Mouse (Mus musculus): ENCODE data around the gene Metap1d. TPM values are rescaled to one million over a fixed set of nuclear protein-coding genes. Genes with fewer than 3 reads are reported as not detected.

The Metap1d gene
- polyA plus RNA-seq, 1 experiment from 2014 or later = 13.5 TPM

DNA sequence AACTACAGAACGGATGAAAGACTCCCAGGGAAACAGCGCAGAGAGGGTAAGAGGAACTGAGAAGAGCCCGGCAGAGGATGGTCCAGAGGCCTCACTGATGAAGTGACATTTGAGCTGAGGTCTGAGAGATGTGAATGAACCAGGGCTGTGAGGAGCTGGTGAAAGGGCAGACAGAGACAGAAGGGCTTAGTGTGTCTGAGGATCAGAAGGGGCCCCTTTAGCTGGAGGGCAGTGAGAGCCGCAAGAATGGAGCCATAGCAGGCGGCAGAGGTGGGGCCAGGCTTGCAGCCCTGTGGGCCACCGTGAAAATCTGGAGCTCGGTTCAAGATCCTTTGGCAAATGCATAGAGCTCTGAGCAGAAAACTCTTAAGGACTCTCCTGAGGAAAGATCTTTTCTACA is 26.8 kb downstream of the Metap1d start:
- H3K27ac ChIP-seq (ENCODE audit: low read depth, low read length) = no peak overlapping the region
- WGBS = 48% methylated on average over 7 of the region's 7 CpGs
- TF ChIP-seq CTCF (IDR thresholded peaks at IDR 0.05; ENCODE audit: low read depth) = no peak
- no peaks in the 10 kb centered on the region for H3K4me1 ChIP-seq (replicated peaks; ENCODE audit: control insufficient read depth, insufficient read depth, low read length)
- H3K4me2 ChIP-seq (replicated peaks; ENCODE audit: low read depth) = no peak overlapping the region
- H3K4me3 ChIP-seq (ENCODE audit: low read depth, low read length) = no peak overlapping the region
- ATAC-seq = no peak
- no peak overlapping the region for H3K9ac ChIP-seq (ENCODE audit: low read depth, low read length)
- no peaks in the 10 kb centered on the region for H3K9me3 ChIP-seq (ENCODE audit: control insufficient read depth)
- no peaks in the 10 kb centered on the region for H3K36me3 ChIP-seq (ENCODE audit: control insufficient read depth, insufficient read depth)
- no peaks in the 10 kb centered on the region for H3K27me3 ChIP-seq (replicated peaks; ENCODE audit: control insufficient read depth, insufficient read depth, low read length)

DNA sequence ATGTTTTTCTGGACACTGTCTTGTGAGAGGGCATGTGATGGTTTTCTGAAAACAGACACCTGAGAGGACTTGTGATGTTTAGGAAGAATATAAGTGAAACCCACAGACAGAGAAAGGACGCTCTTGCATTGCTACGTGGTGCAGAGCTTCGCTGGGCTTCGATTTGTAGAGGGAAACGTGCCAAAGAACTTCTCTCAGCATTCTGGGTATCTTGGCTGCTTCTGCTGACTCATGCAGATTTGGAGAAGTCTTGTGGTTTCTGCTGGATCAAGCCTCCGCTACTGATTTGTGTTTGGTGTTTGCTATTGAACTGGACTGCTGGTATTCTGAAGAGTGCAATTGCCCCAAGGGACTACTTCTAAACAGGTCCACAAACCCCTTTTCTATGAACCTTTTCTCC is 28.7 kb downstream of the Metap1d start:
- Histone ChIP-seq H3K9ac (ENCODE audit: low read depth, low read length) (no peak overlapping the region), H3K27me3 (replicated peaks; ENCODE audit: control insufficient read depth, insufficient read depth, low read length) (no peaks in the 10 kb centered on the region), H3K9me3 (ENCODE audit: control insufficient read depth) (no peaks in the 10 kb centered on the region), H3K4me2 (replicated peaks; ENCODE audit: low read depth) (no peak overlapping the region), H3K27ac (ENCODE audit: low read depth, low read length) (no peak overlapping the region), H3K4me1 (replicated peaks; ENCODE audit: control insufficient read depth, insufficient read depth, low read length) (no peaks in the 10 kb centered on the region), H3K36me3 (ENCODE audit: control insufficient read depth, insufficient read depth) (no peaks in the 10 kb centered on the region), H3K4me3 (ENCODE audit: low read depth, low read length) (no peak overlapping the region)
- no peak for ATAC-seq
- WGBS = 86% methylated on average over 6 of the region's 6 CpGs
- TF ChIP-seq CTCF (IDR thresholded peaks at IDR 0.05; ENCODE audit: low read depth) = no peak

DNA sequence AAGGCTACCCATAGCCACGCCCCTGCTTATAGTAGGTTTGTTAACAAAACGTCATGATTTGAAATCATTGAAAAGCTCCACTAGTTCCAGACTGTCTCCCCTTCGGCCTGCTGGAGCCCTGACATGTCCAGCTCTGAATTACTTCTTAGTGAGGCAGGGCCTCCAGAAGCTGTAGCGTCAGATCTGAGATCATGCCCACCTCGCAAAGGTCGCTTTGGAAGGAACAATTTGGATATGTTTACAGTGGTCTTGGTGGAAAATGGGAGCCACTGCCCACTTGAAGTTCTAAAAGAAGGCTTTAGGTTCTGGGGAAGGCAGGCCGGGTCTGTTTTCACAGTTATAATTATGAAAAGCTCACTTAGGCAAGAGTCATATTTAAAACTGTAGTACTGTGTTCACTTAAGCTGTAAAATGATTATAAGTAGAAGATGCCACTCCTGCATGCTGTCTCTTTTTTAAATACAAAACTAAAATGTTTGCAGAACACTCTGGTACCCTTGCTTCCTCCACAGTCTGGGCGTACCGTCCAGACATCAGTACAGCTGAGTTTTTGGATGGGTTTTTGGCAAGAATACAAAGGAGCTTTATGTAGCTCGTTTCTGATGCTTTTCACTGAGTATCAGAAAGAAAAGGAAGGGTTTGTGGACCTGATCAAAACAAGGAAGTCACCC is 30.1 kb downstream of the Metap1d start:
- Histone ChIP-seq H3K4me1 (replicated peaks; ENCODE audit: control insufficient read depth, insufficient read depth, low read length) (no peaks in the 10 kb centered on the region), H3K9ac (ENCODE audit: low read depth, low read length) (no peak overlapping the region), H3K27me3 (replicated peaks; ENCODE audit: control insufficient read depth, insufficient read depth, low read length) (no peaks in the 10 kb centered on the region), H3K27ac (ENCODE audit: low read depth, low read length) (no peak overlapping the region), H3K4me3 (ENCODE audit: low read depth, low read length) (no peak overlapping the region), H3K9me3 (ENCODE audit: control insufficient read depth) (no peaks in the 10 kb centered on the region), H3K36me3 (ENCODE audit: control insufficient read depth, insufficient read depth) (no peaks in the 10 kb centered on the region), H3K4me2 (replicated peaks; ENCODE audit: low read depth) (no peak overlapping the region)
- ATAC-seq = no peak
- 71% methylated on average over 10 of the region's 10 CpGs for WGBS
- TF ChIP-seq CTCF (IDR thresholded peaks at IDR 0.05; ENCODE audit: low read depth) = no peak

DNA sequence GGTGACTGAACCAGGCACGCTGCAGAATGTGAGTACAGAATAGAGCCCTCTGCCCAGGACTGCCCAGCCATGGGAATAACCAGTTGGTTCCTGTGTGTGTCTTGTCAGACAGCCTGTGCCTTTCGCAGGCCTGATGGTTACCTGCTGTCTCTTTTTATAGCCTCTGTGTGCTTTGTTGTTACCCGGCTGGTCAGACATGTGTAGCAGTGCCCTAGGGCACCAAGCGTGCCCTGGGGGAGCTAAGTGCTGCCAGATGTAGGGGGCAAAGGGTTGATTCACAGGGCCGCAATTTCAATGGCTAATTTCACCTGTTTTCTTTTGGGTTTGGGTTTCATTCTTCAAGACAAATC is 30.6 kb downstream of the Metap1d start:
- H3K36me3 ChIP-seq (ENCODE audit: control insufficient read depth, insufficient read depth) = no peaks in the 10 kb centered on the region
- H3K9ac ChIP-seq (ENCODE audit: low read depth, low read length) = no peak overlapping the region
- no peak for ATAC-seq
- 70% methylated on average over 5 of the region's 5 CpGs for WGBS
- no peaks in the 10 kb centered on the region for H3K27me3 ChIP-seq (replicated peaks; ENCODE audit: control insufficient read depth, insufficient read depth, low read length)
- no peaks in the 10 kb centered on the region for H3K9me3 ChIP-seq (ENCODE audit: control insufficient read depth)
- H3K4me3 ChIP-seq (ENCODE audit: low read depth, low read length) = no peak overlapping the region
- TF ChIP-seq CTCF (IDR thresholded peaks at IDR 0.05; ENCODE audit: low read depth) = no peak
- no peaks in the 10 kb centered on the region for H3K4me1 ChIP-seq (replicated peaks; ENCODE audit: control insufficient read depth, insufficient read depth, low read length)
- H3K4me2 ChIP-seq (replicated peaks; ENCODE audit: low read depth) = no peak overlapping the region
- H3K27ac ChIP-seq (ENCODE audit: low read depth, low read length) = no peak overlapping the region

DNA sequence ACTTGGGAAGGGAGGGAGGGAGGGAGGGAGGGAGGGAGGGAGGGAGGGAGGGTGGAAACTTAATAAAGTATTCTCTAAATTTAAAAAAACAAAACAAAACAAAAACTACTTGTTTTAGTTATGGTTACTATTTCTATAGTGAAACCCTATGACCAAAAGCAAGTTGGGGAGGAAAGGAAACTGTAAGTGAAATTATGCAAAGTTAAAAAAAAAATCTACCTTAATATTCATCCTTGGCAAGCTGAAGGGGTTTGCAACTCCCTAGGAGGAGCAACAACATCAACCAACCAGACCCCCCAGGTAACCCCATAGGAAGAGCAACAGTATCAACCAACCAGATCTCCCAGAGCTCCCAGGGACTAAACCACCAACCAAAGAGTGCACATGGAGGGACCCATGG is 38.2 kb downstream of the Metap1d start:
- no peak for ATAC-seq
- no peak overlapping the region for H3K27ac ChIP-seq (ENCODE audit: low read depth, low read length)
- no peaks in the 10 kb centered on the region for H3K36me3 ChIP-seq (ENCODE audit: control insufficient read depth, insufficient read depth)
- no peak overlapping the region for H3K4me2 ChIP-seq (replicated peaks; ENCODE audit: low read depth)
- no peak for TF ChIP-seq CTCF (IDR thresholded peaks at IDR 0.05; ENCODE audit: low read depth)
- H3K4me1 ChIP-seq (replicated peaks; ENCODE audit: control insufficient read depth, insufficient read depth, low read length) = no peaks in the 10 kb centered on the region
- no peaks in the 10 kb centered on the region for H3K9me3 ChIP-seq (ENCODE audit: control insufficient read depth)
- no peak overlapping the region for H3K4me3 ChIP-seq (ENCODE audit: low read depth, low read length)
- no peaks in the 10 kb centered on the region for H3K27me3 ChIP-seq (replicated peaks; ENCODE audit: control insufficient read depth, insufficient read depth, low read length)
- no peak overlapping the region for H3K9ac ChIP-seq (ENCODE audit: low read depth, low read length)

DNA sequence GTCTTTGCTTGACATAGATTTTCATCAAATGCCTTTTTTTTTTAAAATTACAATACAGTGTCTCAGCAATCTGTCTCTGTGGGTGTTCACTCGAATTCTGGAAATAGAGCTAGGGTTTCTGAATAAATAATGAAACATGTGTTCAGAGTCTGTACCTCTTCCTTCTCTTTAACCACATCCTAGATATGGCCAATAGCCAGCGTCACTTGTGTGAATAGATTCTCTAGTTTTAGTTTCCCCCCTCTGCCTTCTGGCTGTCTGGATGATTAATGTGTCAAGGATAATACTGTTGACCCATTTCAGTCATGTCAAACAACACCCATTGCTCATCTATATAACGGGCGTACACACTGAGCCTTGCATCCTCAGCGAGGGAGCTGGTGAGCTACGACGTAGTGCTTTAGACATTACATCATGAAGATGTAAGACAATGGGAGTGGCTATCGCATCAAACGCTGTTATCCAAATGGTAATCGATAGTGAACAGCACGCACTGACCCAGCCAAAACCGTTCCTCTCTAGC is 40.1 kb downstream of the Metap1d start:
- no peak for ATAC-seq
- no peaks in the 10 kb centered on the region for H3K36me3 ChIP-seq (ENCODE audit: control insufficient read depth, insufficient read depth)
- no peak for TF ChIP-seq CTCF (IDR thresholded peaks at IDR 0.05; ENCODE audit: low read depth)
- H3K27me3 ChIP-seq (replicated peaks; ENCODE audit: control insufficient read depth, insufficient read depth, low read length) = no peaks in the 10 kb centered on the region
- H3K4me1 ChIP-seq (replicated peaks; ENCODE audit: control insufficient read depth, insufficient read depth, low read length) = no peaks in the 10 kb centered on the region
- WGBS = 73% methylated on average over 12 of the region's 12 CpGs
- H3K27ac ChIP-seq (ENCODE audit: low read depth, low read length) = no peak overlapping the region
- no peak overlapping the region for H3K9ac ChIP-seq (ENCODE audit: low read depth, low read length)
- no peak overlapping the region for H3K4me2 ChIP-seq (replicated peaks; ENCODE audit: low read depth)
- H3K4me3 ChIP-seq (ENCODE audit: low read depth, low read length) = no peak overlapping the region
- H3K9me3 ChIP-seq (ENCODE audit: control insufficient read depth) = no peaks in the 10 kb centered on the region

DNA sequence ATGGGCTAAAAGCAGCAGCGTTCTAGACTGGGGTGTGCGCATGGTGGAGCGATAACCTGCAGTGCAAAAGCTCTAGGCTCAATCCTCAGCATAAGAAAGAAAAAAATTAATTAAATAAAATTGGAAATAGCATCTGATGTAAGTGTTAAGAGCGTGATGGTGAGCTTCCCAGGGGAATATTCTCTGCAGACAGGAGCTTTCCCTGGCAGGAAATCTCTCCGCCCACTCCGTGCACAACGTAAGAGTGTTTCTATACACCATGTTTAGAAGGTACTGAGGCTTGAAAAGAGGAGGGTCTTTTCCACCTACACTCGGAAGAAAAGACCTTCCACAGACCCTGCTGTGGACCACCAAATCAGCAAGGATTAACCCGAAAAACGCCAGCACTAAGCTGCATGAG is 41.4 kb downstream of the Metap1d start:
- no peak overlapping the region for H3K4me3 ChIP-seq (ENCODE audit: low read depth, low read length)
- no peaks in the 10 kb centered on the region for H3K36me3 ChIP-seq (ENCODE audit: control insufficient read depth, insufficient read depth)
- H3K27me3 ChIP-seq (replicated peaks; ENCODE audit: control insufficient read depth, insufficient read depth, low read length) = no peaks in the 10 kb centered on the region
- H3K4me2 ChIP-seq (replicated peaks; ENCODE audit: low read depth) = no peak overlapping the region
- ATAC-seq = no peak
- 73% methylated on average over 10 of the region's 10 CpGs for WGBS
- no peaks in the 10 kb centered on the region for H3K9me3 ChIP-seq (ENCODE audit: control insufficient read depth)
- H3K4me1 ChIP-seq (replicated peaks; ENCODE audit: control insufficient read depth, insufficient read depth, low read length) = no peaks in the 10 kb centered on the region
- no peak overlapping the region for H3K27ac ChIP-seq (ENCODE audit: low read depth, low read length)
- H3K9ac ChIP-seq (ENCODE audit: low read depth, low read length) = no peak overlapping the region
- TF ChIP-seq CTCF (IDR thresholded peaks at IDR 0.05; ENCODE audit: low read depth) = no peak
